Mouse (Mus musculus) midbrain, embryonic 10.5 days (tissue): ENCODE results near the gene Lrrc30. TPM values are rescaled to one million over a fixed set of nuclear protein-coding genes. Genes with fewer than 3 reads are reported as not detected.

Experiments used
- DNase-seq: peaks from one replicate; pipeline ENCODE4 v3.0.0-alpha.2; 2017; ENCODE audit warnings: low spot score
- H3K27ac ChIP-seq: fragments of 300-500 bp; sonication (generic); replicated peaks from 2 replicates; pipeline ENCODE4 v1.5.1; 2016; ENCODE audit warnings: mild to moderate bottlenecking
- H3K27me3 ChIP-seq: fragments of 300-500 bp; sonication (generic); 2 replicates; pipeline ENCODE4 v1.6.1; 2016; ENCODE audit warnings: low read depth, mild to moderate bottlenecking; ENCODE audit not compliant: poor library complexity, severe bottlenecking
- H3K36me3 ChIP-seq: fragments of 300-500 bp; sonication (generic); 2 replicates; pipeline ENCODE4 v1.6.1; 2016; ENCODE audit warnings: mild to moderate bottlenecking, moderate library complexity
- H3K4me1 ChIP-seq: fragments of 300-500 bp; sonication (generic); 2 replicates; pipeline ENCODE4 v1.6.1; 2016
- H3K4me3 ChIP-seq: fragments of 300-500 bp; sonication (generic); 2 replicates; pipeline ENCODE4 v1.5.1; 2016; ENCODE audit warnings: mild to moderate bottlenecking, moderate library complexity
- H3K9me3 ChIP-seq: fragments of 300-500 bp; sonication (generic); replicated peaks from 2 replicates; pipeline ENCODE4 v1.6.1; 2016; ENCODE audit warnings: mild to moderate bottlenecking
- WGBS: fragments of 180-500 bp; shearing (Covaris S2); methylation state at CpG from one replicate; pipeline ENCODE4 v1.1.7; 2016; 5-methylcytosine and 5-hydroxymethylcytosine counted together
- polyA plus RNA-seq: library from polyadenylated mRNA; unstranded; fragments of >200 nt; fragmentation: Nextera tagmentation; extraction: Ambion mirVana; gene quantifications from 2 replicates; pipeline ENCODE4 v1.2.1, GENCODE M21; 2016

Lrrc30 gene
- polyA plus RNA-seq, 1 experiment from 2014 or later = not detected

DNA sequence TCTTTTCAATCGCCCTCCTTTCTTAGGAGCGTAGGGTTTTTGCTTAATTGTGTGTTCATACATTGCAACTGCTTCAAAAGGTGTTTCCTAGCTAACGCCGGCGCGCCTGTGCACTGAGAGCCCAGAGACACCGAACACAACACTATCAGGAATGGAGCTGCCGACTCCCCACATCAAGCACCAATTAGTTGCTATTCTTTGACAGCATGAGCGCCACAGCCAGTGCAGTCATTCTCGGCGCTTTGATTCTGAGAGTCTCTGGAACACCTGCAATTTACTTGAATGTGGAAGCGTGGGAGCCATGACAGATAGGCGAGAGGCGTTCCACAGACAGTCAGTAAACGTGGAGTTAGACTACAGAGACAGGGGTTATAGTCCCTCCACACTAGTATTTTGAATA lies 4.0 kb downstream of the Lrrc30 start:
- Histone ChIP-seq H3K4me1 (peaks cover 9% of the 10 kb centered on the region; the same call in 1 of the 2 replicates), H3K36me3 (no peaks in the 10 kb centered on the region), H3K4me3 (no peak overlapping the region), H3K27me3 (peaks cover 4% of the 10 kb centered on the region; the same call in 1 of the 2 replicates), H3K27ac (no peak overlapping the region), H3K9me3 (no peaks in the 10 kb centered on the region)
- DNase-seq = no peak
- 93% methylated on average over 15 of the region's 15 CpGs for WGBS

GRCm38 (mm10) chr17:67625431-67625830 lies 7.1 kb downstream of the Lrrc30 start:
- no peaks in the 10 kb centered on the region for H3K9me3 ChIP-seq
- no peaks in the 10 kb centered on the region for H3K27me3 ChIP-seq
- peaks cover 9% of the 10 kb centered on the region; the same call in 1 of the 2 replicates for H3K4me1 ChIP-seq
- H3K27ac ChIP-seq = no peak overlapping the region
- H3K36me3 ChIP-seq = no peaks in the 10 kb centered on the region
- WGBS = 81% methylated on average over 5 of the region's 5 CpGs
- DNase-seq = no peak
- H3K4me3 ChIP-seq = no peak overlapping the region

- no peaks in the 10 kb centered on the region for H3K4me1 ChIP-seq
- WGBS = 81% methylated on average over 7 of the region's 7 CpGs
- no peaks in the 10 kb centered on the region for H3K36me3 ChIP-seq
- no peaks in the 10 kb centered on the region for H3K9me3 ChIP-seq
- no peak overlapping the region for H3K4me3 ChIP-seq
- H3K27ac ChIP-seq = no peak overlapping the region
- no peak for DNase-seq
- no peaks in the 10 kb centered on the region for H3K27me3 ChIP-seq
Observed at GRCm38 (mm10) chr17:67619001-67619400, 13.5 kb downstream of the Lrrc30 start.

DNA sequence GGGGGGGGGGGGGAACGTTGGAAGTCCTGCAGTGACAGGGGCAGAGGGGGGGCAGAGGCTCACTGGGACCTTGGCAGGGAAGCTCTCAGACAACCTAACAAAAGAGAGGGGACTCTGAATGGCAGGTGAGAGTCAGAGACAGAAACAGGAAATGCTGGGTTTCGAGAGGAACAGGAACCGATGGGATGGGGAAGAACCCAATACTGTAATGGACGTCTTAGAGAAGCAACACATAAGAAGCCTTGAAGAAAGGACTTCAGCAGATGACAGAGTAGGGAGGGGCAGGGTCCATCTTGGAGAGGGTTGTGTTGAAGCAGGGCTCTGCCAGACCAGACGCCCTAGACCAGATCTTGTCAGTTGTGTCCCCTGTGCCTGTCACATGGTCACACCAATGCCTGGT lies 18.1 kb downstream of the Lrrc30 start:
- no peaks in the 10 kb centered on the region for H3K27me3 ChIP-seq
- no peaks in the 10 kb centered on the region for H3K9me3 ChIP-seq
- no peak overlapping the region for H3K27ac ChIP-seq
- no peaks in the 10 kb centered on the region for H3K36me3 ChIP-seq
- WGBS = 77% methylated on average over 5 of the region's 5 CpGs
- no peaks in the 10 kb centered on the region for H3K4me1 ChIP-seq
- no peak for DNase-seq
- no peak overlapping the region for H3K4me3 ChIP-seq

DNA sequence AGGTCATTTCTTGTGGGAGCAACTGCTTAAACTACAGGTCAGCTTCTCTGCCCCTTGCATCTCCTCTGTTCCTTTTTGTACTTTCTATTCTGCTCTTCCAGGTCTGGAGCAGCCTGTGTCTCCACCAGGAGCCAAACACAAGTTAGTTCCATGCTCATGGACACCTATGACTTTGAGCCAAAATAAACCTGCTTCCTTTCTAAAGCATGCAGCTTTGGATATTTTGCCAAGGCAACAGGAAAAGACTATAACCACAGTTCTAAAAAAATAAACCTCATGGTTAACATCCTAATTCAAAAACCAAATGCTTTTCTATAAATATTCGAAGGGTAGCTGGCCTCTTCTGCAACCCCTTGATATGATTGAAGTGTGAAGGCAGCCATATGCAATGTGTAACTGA lies 19.9 kb downstream of the Lrrc30 start:
- Histone ChIP-seq H3K4me3 (no peak overlapping the region), H3K27me3 (no peaks in the 10 kb centered on the region), H3K9me3 (no peaks in the 10 kb centered on the region), H3K27ac (no peak overlapping the region), H3K4me1 (no peaks in the 10 kb centered on the region), H3K36me3 (no peaks in the 10 kb centered on the region)
- WGBS = 84% methylated on average over 1 of the region's 1 CpGs
- DNase-seq = no peak

DNA sequence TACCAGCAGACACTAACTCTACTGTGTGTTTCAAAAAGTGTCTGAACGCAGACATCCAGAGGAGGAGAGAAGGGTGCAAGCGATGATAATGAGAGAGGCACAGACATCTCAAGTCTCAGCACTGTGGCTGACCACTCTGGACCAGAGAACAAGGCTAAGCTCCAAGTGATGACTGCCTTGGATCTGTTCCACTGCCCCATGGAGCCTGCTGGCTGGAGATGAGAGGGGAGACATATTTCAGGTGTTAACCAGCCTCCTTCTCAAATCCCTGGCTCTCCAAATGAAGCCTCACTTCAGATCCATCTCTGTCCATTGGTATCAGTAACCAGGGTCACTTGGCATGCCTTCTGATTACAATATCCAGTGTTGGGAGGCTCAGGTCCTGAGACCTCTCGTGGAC lies 20.4 kb downstream of the Lrrc30 start:
- H3K9me3 ChIP-seq = no peaks in the 10 kb centered on the region
- H3K4me3 ChIP-seq = no peak overlapping the region
- H3K27me3 ChIP-seq = no peaks in the 10 kb centered on the region
- H3K36me3 ChIP-seq = no peaks in the 10 kb centered on the region
- no peak overlapping the region for H3K27ac ChIP-seq
- WGBS = 89% methylated on average over 3 of the region's 3 CpGs
- H3K4me1 ChIP-seq = no peaks in the 10 kb centered on the region
- no peak for DNase-seq

DNA sequence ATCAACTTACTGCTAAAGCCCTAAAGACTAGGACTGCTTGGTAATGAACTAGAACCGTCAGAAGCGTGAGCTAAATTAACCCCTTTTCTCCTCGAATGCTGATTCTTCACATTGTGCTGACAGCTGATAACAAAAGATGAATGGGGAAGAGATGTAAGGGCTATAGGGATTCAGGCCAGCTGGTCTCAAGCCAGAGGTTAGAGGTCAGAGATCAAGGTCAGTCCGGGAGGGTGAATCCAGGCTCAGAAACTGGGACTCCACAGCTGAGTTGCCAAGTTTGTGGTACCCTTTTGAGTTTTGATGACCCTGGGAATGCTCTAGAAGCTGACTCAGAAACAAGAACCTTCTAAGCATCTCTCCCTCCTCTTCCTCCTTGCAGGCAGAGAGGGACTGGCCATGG lies 28.1 kb downstream of the Lrrc30 start:
- WGBS = 36% methylated on average over 4 of the region's 4 CpGs
- H3K36me3 ChIP-seq = no peaks in the 10 kb centered on the region
- H3K27ac ChIP-seq = no peak overlapping the region
- H3K4me1 ChIP-seq = peaks cover 14% of the 10 kb centered on the region
- no peak overlapping the region for H3K4me3 ChIP-seq
- H3K27me3 ChIP-seq = no peaks in the 10 kb centered on the region
- DNase-seq = no peak
- no peaks in the 10 kb centered on the region for H3K9me3 ChIP-seq

GRCm38 (mm10) chr17:67602556-67602955 lies 30.0 kb downstream of the Lrrc30 start:
- no peak for DNase-seq
- H3K4me3 ChIP-seq = no peak overlapping the region
- no peaks in the 10 kb centered on the region for H3K9me3 ChIP-seq
- H3K4me1 ChIP-seq = peaks cover 14% of the 10 kb centered on the region
- no peak overlapping the region for H3K27ac ChIP-seq
- H3K27me3 ChIP-seq = no peaks in the 10 kb centered on the region
- 87% methylated on average over 4 of the region's 4 CpGs for WGBS
- no peaks in the 10 kb centered on the region for H3K36me3 ChIP-seq

DNA sequence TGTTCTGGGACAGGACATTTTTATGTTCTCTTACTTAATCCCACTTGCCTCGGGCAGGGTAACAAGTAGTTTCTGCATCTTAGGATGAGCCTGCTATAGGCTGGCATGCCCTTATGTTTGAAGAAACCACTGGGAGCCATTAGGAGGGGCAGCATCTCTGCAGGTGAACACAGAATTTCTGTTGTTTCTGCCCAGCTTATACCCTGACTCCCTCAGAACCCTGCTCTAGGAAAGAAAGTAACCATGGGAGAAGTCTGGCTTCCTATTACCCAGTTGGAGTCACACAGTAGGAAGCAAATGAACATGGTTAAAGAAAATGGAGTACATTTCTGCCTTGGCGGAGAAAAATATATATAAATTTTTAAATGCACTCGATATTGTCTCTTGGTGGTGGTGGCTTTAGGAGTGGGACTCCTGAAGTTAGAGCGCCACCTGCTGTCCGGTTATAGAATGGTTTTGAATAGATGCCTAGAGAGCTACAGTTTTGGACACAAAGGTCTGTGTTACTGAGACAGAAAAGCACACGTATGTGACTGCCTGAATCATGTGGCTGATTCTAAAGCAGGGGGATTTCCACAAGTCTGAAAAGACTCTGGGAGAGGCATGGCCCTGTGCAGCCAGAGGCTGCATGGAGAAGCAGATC lies 47.5 kb downstream of the Lrrc30 start:
- 30% methylated on average over 6 of the region's 6 CpGs for WGBS
- DNase-seq = peak; percentile 70
- H3K36me3 ChIP-seq = no peaks in the 10 kb centered on the region
- H3K27me3 ChIP-seq = no peaks in the 10 kb centered on the region; the same call in 1 of the 2 replicates
- no peak overlapping the region for H3K4me3 ChIP-seq
- H3K27ac ChIP-seq = 0 out of 2 replicates have a peak overlapping the region, but pooled peaks have one; percentile 42
- H3K9me3 ChIP-seq = no peaks in the 10 kb centered on the region
- H3K4me1 ChIP-seq = no peaks in the 10 kb centered on the region

GRCm38 (mm10) chr17:67584533-67584932 lies 48.0 kb downstream of the Lrrc30 start:
- no peak overlapping the region for H3K27ac ChIP-seq
- no peak for DNase-seq
- H3K36me3 ChIP-seq = no peaks in the 10 kb centered on the region
- no peak overlapping the region for H3K4me3 ChIP-seq
- no peaks in the 10 kb centered on the region; the same call in 1 of the 2 replicates for H3K27me3 ChIP-seq
- WGBS = 73% methylated on average over 7 of the region's 7 CpGs
- no peaks in the 10 kb centered on the region for H3K9me3 ChIP-seq
- H3K4me1 ChIP-seq = no peaks in the 10 kb centered on the region

DNA sequence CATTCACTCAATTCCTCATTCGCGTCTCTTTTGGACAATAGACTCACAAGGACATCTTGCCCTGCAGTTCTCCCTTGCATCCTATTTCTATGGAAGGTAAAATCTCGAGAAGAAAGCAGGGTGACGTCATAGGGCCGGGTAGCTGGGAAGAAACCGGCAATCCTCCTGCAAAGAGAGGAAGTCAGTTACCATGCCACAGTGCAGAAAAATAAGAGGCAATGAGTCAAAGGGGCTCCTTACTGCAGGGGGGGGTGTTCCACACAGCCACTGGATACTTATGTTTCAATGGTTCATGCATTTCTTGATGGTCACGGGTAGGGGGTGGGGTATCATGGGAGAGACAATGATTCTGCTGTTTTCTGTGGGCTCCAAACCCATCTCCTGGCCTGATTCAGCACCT lies 49.1 kb downstream of the Lrrc30 start:
- Histone ChIP-seq H3K4me1 (no peaks in the 10 kb centered on the region), H3K9me3 (no peaks in the 10 kb centered on the region), H3K36me3 (no peaks in the 10 kb centered on the region), H3K4me3 (no peak overlapping the region), H3K27ac (no peak overlapping the region), H3K27me3 (no peaks in the 10 kb centered on the region; the same call in 1 of the 2 replicates)
- no peak for DNase-seq
- 77% methylated on average over 7 of the region's 7 CpGs for WGBS

- Histone ChIP-seq H3K27ac (no peak overlapping the region), H3K27me3 (no peaks in the 10 kb centered on the region; the same call in 1 of the 2 replicates), H3K9me3 (no peaks in the 10 kb centered on the region), H3K4me1 (no peaks in the 10 kb centered on the region), H3K36me3 (no peaks in the 10 kb centered on the region), H3K4me3 (no peak overlapping the region)
- DNase-seq = no peak
- 83% methylated on average over 4 of the region's 4 CpGs for WGBS
Observed at GRCm38 (mm10) chr17:67582681-67583356, 49.7 kb downstream of the Lrrc30 start.

DNA sequence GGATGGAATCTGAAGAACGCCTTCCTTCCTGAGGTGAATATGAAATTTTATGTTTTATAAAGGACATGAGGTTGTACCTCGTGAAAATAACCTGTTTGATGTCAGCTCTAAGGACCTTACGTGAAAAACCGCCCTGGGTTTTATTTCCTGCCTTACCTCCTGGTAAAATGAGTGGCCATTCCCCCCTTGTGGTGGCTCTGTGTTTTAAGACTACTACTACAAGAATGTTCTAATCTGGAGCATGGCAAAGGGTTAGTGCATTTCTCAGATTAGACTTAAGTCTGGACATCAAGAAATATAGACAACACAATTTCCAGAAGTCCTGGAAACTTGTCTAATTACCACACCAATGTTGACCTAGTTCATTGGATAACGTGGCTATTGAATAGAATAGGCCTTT lies 50.7 kb downstream of the Lrrc30 start:
- 86% methylated on average over 5 of the region's 5 CpGs for WGBS
- H3K4me3 ChIP-seq = no peak overlapping the region
- DNase-seq = no peak

More for the DNA sequence above, 50.7 kb downstream of the Lrrc30 start:
- Histone ChIP-seq H3K27me3 (no peaks in the 10 kb centered on the region; the same call in 1 of the 2 replicates), H3K9me3 (no peaks in the 10 kb centered on the region), H3K27ac (no peak overlapping the region), H3K36me3 (no peaks in the 10 kb centered on the region), H3K4me1 (no peaks in the 10 kb centered on the region)
